Mouse (Mus musculus) liver, adult 10 weeks (tissue): ENCODE results near the gene Olfr724. TPM values are rescaled to one million over a fixed set of nuclear protein-coding genes. Genes with fewer than 3 reads are reported as not detected.

Experiments
- polyA plus RNA-seq: library from polyadenylated mRNA; stranded (reverse); fragments of 350-450 nt; fragmentation: Illumina TruSeq; extraction: RNeasy Lipid Tissue Mini Kit (QIAGEN cat#74804); gene quantifications from one replicate; pipeline ENCODE4 v1.2.3, GENCODE M21; 2014; ENCODE audit warnings: low read depth, low replicate concordance

The Olfr724 gene
- polyA plus RNA-seq = not detected

DNA sequence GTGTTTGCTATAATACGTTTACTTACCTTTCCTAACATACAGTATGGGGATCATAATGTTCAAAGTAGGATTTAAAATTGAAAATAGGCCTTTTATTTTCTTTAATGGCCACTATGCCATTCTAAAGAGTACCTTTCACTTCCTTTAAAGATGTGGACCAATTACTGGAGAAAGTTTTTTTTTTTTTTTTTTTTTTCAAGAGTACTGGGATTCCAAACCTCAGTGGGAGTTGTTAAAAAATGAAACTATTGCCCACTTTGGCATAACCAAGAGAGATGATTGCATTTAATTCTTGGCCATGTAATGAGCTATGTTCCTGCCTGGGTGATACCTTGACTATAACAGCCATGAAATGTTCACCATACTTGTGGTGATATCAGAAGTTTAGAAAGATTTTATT, at the start of gene Olfr724:
Gene Olfr724 (minus strand): TSS at position 101 of the 400 bp plus-strand sequence.

DNA sequence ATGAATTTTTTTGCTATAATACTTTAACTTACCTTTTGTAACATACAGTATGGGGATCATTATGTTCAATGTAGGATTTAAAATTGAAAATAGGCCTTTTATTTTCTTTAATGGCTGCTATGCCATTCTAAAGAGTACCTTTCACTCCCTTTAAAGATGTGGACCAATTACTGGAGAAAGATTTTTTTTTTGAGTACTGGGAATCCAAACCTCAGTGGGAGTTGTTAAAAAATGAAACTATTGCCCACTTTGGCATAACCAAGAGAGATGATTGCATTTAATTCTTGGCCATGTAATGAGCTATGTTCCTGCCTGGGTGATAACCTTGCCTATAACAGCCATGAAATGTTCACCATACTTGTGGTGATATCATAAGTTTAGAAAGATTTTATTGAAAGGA, 31.4 kb downstream of the Olfr724 start, which contains the start of gene Olfr723:
Gene Olfr723 (minus strand): TSS at position 101 of the 400 bp plus-strand sequence.

Other genes with a start within 250 kb of the Olfr724 start
- gene Armh4, start 179.9 kb downstream of the Olfr724 start, polyA plus RNA-seq = 0.08 TPM
- not detected for gene Olfr722, start 61.3 kb downstream of the Olfr724 start, polyA plus RNA-seq
- not detected for gene Olfr723, start 31.5 kb downstream of the Olfr724 start, polyA plus RNA-seq
- not detected for gene Olfr725, start 77.1 kb upstream of the Olfr724 start, polyA plus RNA-seq
- not detected for gene Olfr726, start 127.7 kb upstream of the Olfr724 start, polyA plus RNA-seq
- gene Olfr727, start 159.9 kb upstream of the Olfr724 start, polyA plus RNA-seq = not detected
- not detected for gene Olfr728, start 179.4 kb upstream of the Olfr724 start, polyA plus RNA-seq
- gene Olfr729, start 189.6 kb upstream of the Olfr724 start, polyA plus RNA-seq = not detected
- gene Olfr730, start 224.9 kb upstream of the Olfr724 start, polyA plus RNA-seq = not detected